Mouse (Mus musculus) bone marrow macrophage, adult 2 months (primary cell): ENCODE measurements at regions not wholly inside any gene's neighbourhood (a gene's known extent, or its start where the extent isn't known, plus 50 kb on each side); places are given as distances from the start of the nearest gene placed in this dataset.

Experiments
- H3K27ac ChIP-seq: 2 replicates; pipeline ENCODE4 v1.5.1; 2012; ENCODE audit warnings: low read depth, low read length; ENCODE audit not compliant: insufficient read depth
- H3K4me1 ChIP-seq: 2 replicates; pipeline ENCODE4 v1.6.1; 2012; ENCODE audit warnings: low read length; ENCODE audit not compliant: control insufficient read depth, insufficient read depth
- H3K4me3 ChIP-seq: 2 replicates; pipeline ENCODE4 v1.5.1; 2012; ENCODE audit warnings: mild to moderate bottlenecking, low read length, moderate library complexity; ENCODE audit not compliant: insufficient read depth
- CTCF ChIP-seq: IDR thresholded peaks from 2 replicates; pipeline ENCODE4 v1.5.1; 2012; ENCODE audit warnings: low read depth, mild to moderate bottlenecking, low read length, moderate library complexity
- POLR2A ChIP-seq: IDR thresholded peaks from 2 replicates; pipeline ENCODE4 v1.6.1; 2012; ENCODE audit warnings: mild to moderate bottlenecking, low read depth, low read length, borderline replicate concordance

- Histone ChIP-seq H3K27ac (no peak overlapping the region), H3K4me3 (no peak overlapping the region), H3K4me1 (0 out of 2 replicates have a peak, but pooled peaks cover 2% of the 10 kb centered on the region)
- TF ChIP-seq CTCF: no peak
- no peak for TF ChIP-seq POLR2A
Observed at GRCm38 (mm10) chr2:72615869-72616268, 139.9 kb downstream of the Cdca7 start.

- 0 out of 2 replicates have a peak, but pooled peaks cover 2% of the 10 kb centered on the region for H3K4me1 ChIP-seq
- TF ChIP-seq POLR2A (no peak), CTCF (no peak)
- no peak overlapping the region for H3K4me3 ChIP-seq
- H3K27ac ChIP-seq: no peak overlapping the region
Observed at GRCm38 (mm10) chr2:72616412-72616811, 140.5 kb downstream of the Cdca7 start.

- TF ChIP-seq POLR2A (no peak), CTCF (no peak)
- Histone ChIP-seq H3K27ac (no peak overlapping the region), H3K4me3 (no peak overlapping the region), H3K4me1 (0 out of 2 replicates have a peak, but pooled peaks cover 2% of the 10 kb centered on the region)
Observed at GRCm38 (mm10) chr2:72619446-72619845, 143.5 kb downstream of the Cdca7 start.

GRCm38 (mm10) chr2:72620182-72620652, 144.3 kb downstream of the Cdca7 start:
- H3K27ac ChIP-seq: no peak overlapping the region
- H3K4me1 ChIP-seq: 0 out of 2 replicates have a peak, but pooled peaks cover 2% of the 10 kb centered on the region
- TF ChIP-seq POLR2A (no peak), CTCF (no peak)
- H3K4me3 ChIP-seq: peak overlapping the region; percentile 30

- Histone ChIP-seq H3K27ac (no peak overlapping the region), H3K4me3 (no peak overlapping the region), H3K4me1 (no peaks in the 10 kb centered on the region)
- TF ChIP-seq CTCF (no peak), POLR2A (no peak)
Observed at GRCm38 (mm10) chr2:72627915-72628314, 152.0 kb downstream of the Cdca7 start.

- no peak overlapping the region for H3K4me3 ChIP-seq
- no peaks in the 10 kb centered on the region for H3K4me1 ChIP-seq
- no peak overlapping the region for H3K27ac ChIP-seq
- TF ChIP-seq CTCF (no peak), POLR2A (no peak)
Observed at GRCm38 (mm10) chr2:72628626-72629470, 152.9 kb downstream of the Cdca7 start.

- H3K27ac ChIP-seq: no peak overlapping the region
- H3K4me3 ChIP-seq: no peak overlapping the region
- TF ChIP-seq POLR2A (no peak), CTCF (no peak)
Observed at GRCm38 (mm10) chr2:72629691-72630461, 153.9 kb downstream of the Cdca7 start.

GRCm38 (mm10) chr2:72637881-72638620, 162.1 kb downstream of the Cdca7 start:
- H3K4me1 ChIP-seq: no peaks in the 10 kb centered on the region
- H3K27ac ChIP-seq: no peak overlapping the region
- no peak for TF ChIP-seq CTCF
- no peak for TF ChIP-seq POLR2A
- H3K4me3 ChIP-seq: no peak overlapping the region

More at GRCm38 (mm10) chr2:72629691-72630461, 153.9 kb downstream of the Cdca7 start:
- H3K4me1 ChIP-seq: no peaks in the 10 kb centered on the region

GRCm38 (mm10) chr2:72639022-72639421, 163.1 kb downstream of the Cdca7 start:
- H3K4me3 ChIP-seq: no peak overlapping the region
- no peaks in the 10 kb centered on the region for H3K4me1 ChIP-seq
- TF ChIP-seq CTCF (no peak), POLR2A (no peak)

GRCm38 (mm10) chr2:72641228-72641627, 165.3 kb downstream of the Cdca7 start:
- H3K27ac ChIP-seq: no peak overlapping the region
- no peak overlapping the region for H3K4me3 ChIP-seq
- TF ChIP-seq CTCF: no peak
- no peak for TF ChIP-seq POLR2A
- no peaks in the 10 kb centered on the region for H3K4me1 ChIP-seq

More at GRCm38 (mm10) chr2:72639022-72639421, 163.1 kb downstream of the Cdca7 start:
- no peak overlapping the region for H3K27ac ChIP-seq
